Mouse (Mus musculus) spleen, adult 2 months (tissue): ENCODE results near the gene Prkg2. TPM values are rescaled to one million over a fixed set of nuclear protein-coding genes. Genes with fewer than 3 reads are reported as not detected.

ENCODE experiments used
- DNase-seq, 2 experiments: peaks; one replicate each; pipeline versions ENCODE4 v3.0.0 to v3.0.0-alpha.2; 2012 to 2021; ENCODE audit warnings: low spot score in 2 of 2, low read depth in 1 of 2
- H3K27ac ChIP-seq: fragments of 200-500 bp; 2 replicates; pipeline ENCODE4 v1.5.1; 2012; ENCODE audit warnings: low read length, inconsistent platforms; ENCODE audit not compliant: insufficient read depth
- H3K27me3 ChIP-seq: fragments of 200-500 bp; 2 replicates; pipeline ENCODE4 v1.6.1; 2012; ENCODE audit warnings: mild to moderate bottlenecking, moderate library complexity, low read length, inconsistent platforms; ENCODE audit not compliant: control insufficient read depth, insufficient read depth
- H3K36me3 ChIP-seq: fragments of 200-500 bp; 2 replicates; pipeline ENCODE4 v1.6.1; 2012; ENCODE audit warnings: mild to moderate bottlenecking, low read length, inconsistent platforms; ENCODE audit not compliant: control insufficient read depth, insufficient read depth
- H3K4me1 ChIP-seq: fragments of 200-500 bp; 2 replicates; pipeline ENCODE4 v1.6.1; 2011; ENCODE audit warnings: inconsistent platforms; ENCODE audit not compliant: control insufficient read depth, insufficient read depth, insufficient read length
- H3K4me3 ChIP-seq: fragments of 200-500 bp; 2 replicates; pipeline ENCODE4 v1.5.1; 2011; ENCODE audit warnings: mild to moderate bottlenecking, inconsistent platforms; ENCODE audit not compliant: insufficient read depth, insufficient read length; ENCODE audit errors: extremely low read depth
- CTCF ChIP-seq: fragments of 200-500 bp; IDR thresholded peaks from 2 replicates; pipeline ENCODE4 v1.5.1; 2011; ENCODE audit warnings: mild to moderate bottlenecking, inconsistent platforms; ENCODE audit not compliant: insufficient read depth, insufficient read length, insufficient replicate concordance; ENCODE audit errors: extremely low read depth
- POLR2A ChIP-seq: fragments of 200-500 bp; IDR thresholded peaks from 2 replicates; pipeline ENCODE4 v1.6.1; 2011; ENCODE audit warnings: low read depth, low read length, inconsistent platforms
- WGBS: fragments of 180-500 bp; shearing (Covaris S2); methylation state at CpG from one replicate; pipeline ENCODE4 v1.1.7; 2018; 5-methylcytosine and 5-hydroxymethylcytosine counted together
- polyA plus RNA-seq: library from polyadenylated mRNA; depleted of rRNA; stranded (reverse); fragments of >200 nt; gene quantifications from 2 replicates; pipeline ENCODE4 v1.2.3, GENCODE M21; 2012

The Prkg2 gene
- polyA plus RNA-seq, 1 experiment = 0.02 TPM

GRCm38 (mm10) chr5:98981304-98981703 is 55.8 kb downstream of the Prkg2 start:
- Histone ChIP-seq H3K4me1 (no peaks in the 10 kb centered on the region), H3K4me3 (no peak overlapping the region), H3K36me3 (no peaks in the 10 kb centered on the region), H3K27ac (no peak overlapping the region), H3K27me3 (no peaks in the 10 kb centered on the region)
- DNase-seq = no peak
- TF ChIP-seq CTCF (no peak), POLR2A (no peak)
- WGBS = 92% methylated on average over 7 of the region's 7 CpGs

- DNase-seq = no peak
- no peaks in the 10 kb centered on the region for H3K36me3 ChIP-seq
- 79% methylated on average over 6 of the region's 6 CpGs for WGBS
- TF ChIP-seq CTCF (no peak), POLR2A (no peak)
- no peaks in the 10 kb centered on the region for H3K4me1 ChIP-seq
- no peaks in the 10 kb centered on the region for H3K27me3 ChIP-seq
- no peak overlapping the region for H3K4me3 ChIP-seq
- no peak overlapping the region for H3K27ac ChIP-seq
Measured at GRCm38 (mm10) chr5:98978316-98978715, 58.8 kb downstream of the Prkg2 start.

DNA sequence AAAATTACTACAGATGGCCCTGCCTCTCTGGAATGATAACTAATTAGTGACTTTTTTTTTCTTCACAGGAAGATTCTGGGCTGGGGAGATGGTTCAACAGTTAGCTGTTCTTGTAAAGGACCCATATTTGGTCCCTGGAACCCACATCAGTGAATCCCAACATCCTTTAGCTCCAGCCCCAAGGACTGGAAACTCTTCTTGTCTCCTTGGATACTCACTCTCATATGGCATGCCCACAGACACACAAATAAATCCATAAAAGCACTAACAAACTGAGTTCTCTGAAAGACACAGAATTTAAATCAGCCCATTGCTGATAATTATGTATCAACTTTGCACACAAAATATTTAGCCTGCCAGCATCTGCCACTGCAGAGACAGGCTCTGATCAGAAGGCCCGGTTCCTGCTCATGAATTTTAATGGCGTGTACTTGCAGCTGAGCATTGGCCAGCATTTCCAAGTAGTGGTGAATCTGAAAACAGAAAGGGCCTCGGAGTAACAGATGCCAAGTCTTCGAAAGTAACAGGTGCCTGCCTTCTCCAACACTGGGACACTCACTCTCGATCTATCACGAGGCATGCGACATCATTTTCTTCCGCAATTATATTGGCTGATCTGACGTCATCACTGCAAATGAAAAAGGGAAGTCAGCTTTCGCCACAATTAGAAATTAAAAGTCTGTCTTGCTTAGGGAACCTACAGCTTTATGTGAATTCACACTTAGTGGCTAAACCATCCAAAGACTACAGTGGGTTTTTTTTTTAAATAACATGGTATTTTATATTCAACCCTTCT is 61.1 kb downstream of the Prkg2 start:
- no peaks in the 10 kb centered on the region for H3K27me3 ChIP-seq
- 67% methylated on average over 10 of the region's 10 CpGs for WGBS
- no peak overlapping the region for H3K27ac ChIP-seq
- no peaks in the 10 kb centered on the region for H3K4me1 ChIP-seq
- DNase-seq = no peak
- H3K4me3 ChIP-seq = no peak overlapping the region
- H3K36me3 ChIP-seq = no peaks in the 10 kb centered on the region
- TF ChIP-seq POLR2A = no peak
- no peak for TF ChIP-seq CTCF

DNA sequence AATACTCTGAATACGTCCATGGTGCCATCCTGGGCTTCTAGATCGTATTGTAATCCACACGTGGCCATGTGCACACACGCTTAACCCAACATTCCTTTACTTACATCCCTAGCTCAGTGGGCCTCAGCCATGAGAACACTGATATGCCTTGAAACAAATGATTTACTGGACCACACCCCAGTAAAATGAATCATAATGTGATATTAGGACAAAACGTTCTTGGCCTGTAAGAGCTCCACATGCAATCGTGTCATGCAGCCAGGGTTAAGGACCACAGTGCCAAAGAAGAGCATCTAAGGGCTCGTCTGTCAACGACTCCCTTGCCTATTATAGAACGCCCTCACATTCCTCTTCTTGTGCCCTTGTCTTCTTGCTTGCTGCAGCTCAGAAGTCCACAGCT is 70.5 kb downstream of the Prkg2 start:
- H3K27ac ChIP-seq = no peak overlapping the region
- 79% methylated on average over 9 of the region's 9 CpGs for WGBS
- H3K4me1 ChIP-seq = no peaks in the 10 kb centered on the region
- TF ChIP-seq POLR2A = no peak
- TF ChIP-seq CTCF = no peak
- DNase-seq = no peak
- no peaks in the 10 kb centered on the region for H3K27me3 ChIP-seq
- H3K4me3 ChIP-seq = no peak overlapping the region
- no peaks in the 10 kb centered on the region for H3K36me3 ChIP-seq

DNA sequence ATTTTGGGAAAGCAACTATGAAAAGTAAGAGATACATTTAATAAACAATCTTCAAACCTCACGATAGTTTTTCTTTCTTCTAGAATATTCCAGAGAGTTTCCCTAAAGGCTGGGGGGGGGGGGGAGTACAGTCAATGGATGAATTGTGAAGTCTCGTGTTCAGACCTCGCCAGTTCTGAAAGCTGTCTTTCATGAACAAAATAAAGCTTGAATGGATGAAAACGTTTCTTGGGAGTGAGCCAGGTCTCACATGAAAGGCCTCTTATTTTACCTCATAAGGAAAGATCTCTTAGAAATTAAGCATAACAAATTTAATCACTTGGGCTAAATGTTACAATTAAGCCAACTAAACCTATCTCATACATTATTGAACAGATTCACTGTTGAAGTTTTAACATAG is 72.0 kb downstream of the Prkg2 start:
- Histone ChIP-seq H3K36me3 (no peaks in the 10 kb centered on the region), H3K4me3 (no peak overlapping the region), H3K27ac (no peak overlapping the region), H3K4me1 (no peaks in the 10 kb centered on the region), H3K27me3 (no peaks in the 10 kb centered on the region)
- WGBS = 78% methylated on average over 4 of the region's 4 CpGs
- no peak for DNase-seq
- TF ChIP-seq CTCF (no peak), POLR2A (no peak)

DNA sequence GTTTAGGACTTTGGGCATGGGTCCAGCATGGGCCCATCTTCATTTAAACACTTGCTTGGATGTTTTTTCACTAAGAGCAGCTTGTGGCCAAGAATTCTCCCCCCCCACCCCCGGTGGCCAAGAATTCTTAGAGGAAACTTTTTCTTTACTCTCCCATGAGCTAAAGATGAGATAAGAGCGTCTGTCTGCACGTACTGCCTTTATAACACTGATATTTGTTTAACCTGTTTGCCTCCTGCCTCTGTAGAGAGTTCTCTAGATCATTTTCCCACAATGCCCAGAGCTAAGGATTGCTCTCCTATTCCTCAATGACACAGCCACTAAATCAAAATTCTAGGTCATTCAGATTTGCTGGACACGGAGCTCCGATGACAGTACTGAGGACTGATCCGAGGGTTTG is 72.8 kb downstream of the Prkg2 start:
- WGBS = 76% methylated on average over 6 of the region's 6 CpGs
- no peak for DNase-seq
- Histone ChIP-seq H3K4me3 (no peak overlapping the region), H3K27me3 (no peaks in the 10 kb centered on the region), H3K27ac (no peak overlapping the region), H3K4me1 (no peaks in the 10 kb centered on the region), H3K36me3 (no peaks in the 10 kb centered on the region)
- no peak for TF ChIP-seq CTCF
- TF ChIP-seq POLR2A = no peak

GRCm38 (mm10) chr5:98962472-98962871 is 74.7 kb downstream of the Prkg2 start:
- H3K27me3 ChIP-seq = no peaks in the 10 kb centered on the region
- WGBS = 52% methylated on average over 2 of the region's 2 CpGs
- H3K36me3 ChIP-seq = no peaks in the 10 kb centered on the region
- H3K4me3 ChIP-seq = no peak overlapping the region
- no peak overlapping the region for H3K27ac ChIP-seq
- no peak for DNase-seq
- H3K4me1 ChIP-seq = no peaks in the 10 kb centered on the region
- no peak for TF ChIP-seq CTCF
- no peak for TF ChIP-seq POLR2A
